Mouse (Mus musculus) embryonic facial prominence, embryonic 10.5 days (tissue): ENCODE data around the gene Faap20. TPM values are rescaled to one million over a fixed set of nuclear protein-coding genes. Genes with fewer than 3 reads are reported as not detected.
A peak's percentile ranks its signal among the peaks of the same experiment; 100 is the strongest.

ENCODE experiments used
- DNase-seq: peaks from one replicate; pipeline ENCODE4 v3.0.0-alpha.2; 2017; ENCODE audit warnings: low spot score
- H3K27ac ChIP-seq: fragments of 300-500 bp; sonication (generic); replicated peaks from 2 replicates; pipeline ENCODE4 v1.5.1; 2016; ENCODE audit warnings: mild to moderate bottlenecking
- H3K27me3 ChIP-seq: fragments of 300-500 bp; sonication (generic); replicated peaks from 2 replicates; pipeline ENCODE4 v1.6.1; 2016; ENCODE audit warnings: low read depth, mild to moderate bottlenecking; ENCODE audit not compliant: poor library complexity, severe bottlenecking
- H3K36me3 ChIP-seq: fragments of 300-500 bp; sonication (generic); replicated peaks from 2 replicates; pipeline ENCODE4 v1.6.1; 2016; ENCODE audit warnings: mild to moderate bottlenecking, moderate library complexity
- H3K4me1 ChIP-seq: fragments of 300-500 bp; sonication (generic); 2 replicates; pipeline ENCODE4 v1.6.1; 2016
- H3K4me3 ChIP-seq: fragments of 300-500 bp; sonication (generic); 2 replicates; pipeline ENCODE4 v1.5.1; 2016; ENCODE audit warnings: mild to moderate bottlenecking, moderate library complexity
- H3K9me3 ChIP-seq: fragments of 300-500 bp; sonication (generic); 2 replicates; pipeline ENCODE4 v1.6.1; 2016; ENCODE audit warnings: mild to moderate bottlenecking
- WGBS: fragments of 180-500 bp; shearing (Covaris S2); methylation state at CpG from one replicate; pipeline ENCODE4 v1.1.7; 2016; 5-methylcytosine and 5-hydroxymethylcytosine counted together
- polyA plus RNA-seq: library from polyadenylated mRNA; unstranded; fragments of >200 nt; fragmentation: Nextera tagmentation; extraction: Ambion mirVana; gene quantifications from 2 replicates; pipeline ENCODE4 v1.2.1, GENCODE M21; 2016

Faap20 gene
- polyA plus RNA-seq, 1 experiment from 2014 or later = 99.6 TPM

DNA sequence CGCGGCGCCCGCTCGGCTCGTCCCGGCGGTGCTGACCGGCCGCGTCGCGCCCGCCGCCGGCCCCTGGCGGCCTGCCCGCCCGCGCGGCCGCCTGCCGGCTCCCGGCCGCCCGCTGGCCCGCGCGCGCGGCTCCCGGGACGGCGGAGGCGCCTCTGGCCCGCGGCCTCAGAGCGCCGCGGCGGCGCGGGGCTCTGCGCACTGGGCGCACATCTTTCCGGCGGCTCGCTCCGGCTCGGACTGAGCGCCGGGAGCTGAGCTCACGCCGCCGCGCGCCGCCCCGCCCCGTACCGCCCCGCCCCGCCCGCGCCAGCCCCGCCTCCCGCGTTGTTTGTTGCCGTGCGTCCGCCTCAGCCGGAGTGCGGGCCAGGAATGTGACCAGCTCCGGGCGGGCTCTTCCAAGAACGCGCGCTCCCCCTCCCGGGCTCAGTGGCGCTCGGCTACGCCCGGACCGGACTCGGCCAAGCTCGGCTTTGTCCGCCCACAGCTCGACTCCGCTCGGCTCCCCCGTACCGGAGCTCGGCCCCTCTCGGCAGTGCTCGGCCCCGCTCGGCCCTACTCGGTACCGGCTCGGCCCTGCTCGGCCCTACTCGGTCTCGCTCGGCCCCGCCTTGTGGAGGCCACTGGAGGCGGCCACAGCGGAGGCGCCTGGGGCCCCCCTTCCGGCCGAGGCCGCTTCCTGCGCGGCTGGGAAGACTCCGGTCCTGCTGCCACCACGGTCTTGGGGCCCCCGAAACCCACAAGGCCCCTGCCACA is 26.6 kb upstream of the Faap20 start:
- DNase-seq = peak; percentile 100

DNA sequence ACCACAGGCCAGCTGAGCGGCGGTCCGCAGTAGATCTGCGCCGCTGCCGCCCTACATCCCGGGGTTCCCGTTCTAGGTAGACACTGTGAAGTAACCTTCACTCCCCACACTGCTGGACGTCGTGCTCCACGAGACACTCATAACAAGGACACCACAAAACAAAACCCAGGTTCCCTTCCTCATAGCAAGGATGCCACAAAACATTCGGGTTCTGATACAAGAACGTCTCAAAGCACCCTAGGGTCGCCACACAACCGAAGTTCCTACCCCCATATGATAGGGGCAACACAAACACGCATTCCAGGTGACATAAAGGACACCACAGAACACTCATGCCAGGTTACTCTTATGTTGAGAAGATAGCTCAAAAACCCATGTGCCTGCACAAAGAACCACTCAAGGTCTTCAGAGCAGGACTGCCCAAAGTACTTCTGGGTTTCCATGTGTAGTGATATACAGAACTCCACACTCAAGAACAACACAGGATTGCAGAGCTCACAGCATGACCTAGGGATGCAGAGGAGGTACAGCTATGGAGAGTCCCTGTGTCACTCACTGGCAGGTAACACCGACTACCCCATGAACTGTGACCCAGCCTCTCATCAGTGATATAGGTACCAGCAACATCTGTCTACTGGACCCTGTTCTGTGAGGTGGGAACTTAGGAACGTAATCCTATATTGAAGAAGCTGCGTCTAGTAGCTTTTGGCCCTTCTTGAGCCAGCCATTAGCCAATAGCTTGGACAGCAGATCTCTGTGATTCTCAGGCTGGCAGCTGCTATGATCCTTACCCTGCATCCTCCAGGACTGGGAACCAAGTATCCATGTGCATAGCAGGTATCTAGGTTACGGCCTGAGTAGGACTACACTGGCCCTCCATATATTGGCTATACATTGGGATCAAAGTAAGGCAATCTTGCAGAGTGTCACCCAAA is 25.7 kb upstream of the Faap20 start:
- Histone ChIP-seq H3K36me3 (0 out of 2 replicates have a peak, but pooled peaks cover 2% of the 10 kb centered on the region), H3K9me3 (no peaks in the 10 kb centered on the region), H3K27ac (peak overlapping the region; percentile 99), H3K4me3 (peak overlapping the region; percentile 91), H3K4me1 (peaks cover 45% of the 10 kb centered on the region), H3K27me3 (peaks cover 11% of the 10 kb centered on the region)
- DNase-seq = no peak
- WGBS = 36% methylated on average over 20 of the region's 20 CpGs

More for the DNA sequence above, 26.6 kb upstream of the Faap20 start:
- Histone ChIP-seq H3K27ac (peak overlapping the region; percentile 99), H3K9me3 (no peaks in the 10 kb centered on the region), H3K27me3 (peaks cover 11% of the 10 kb centered on the region), H3K36me3 (peaks cover 2% of the 10 kb centered on the region; the same call in 1 of the 2 replicates), H3K4me1 (peaks cover 53% of the 10 kb centered on the region), H3K4me3 (peak overlapping the region; percentile 91)
- 8% methylated on average over 116 of the region's 116 CpGs for WGBS

DNA sequence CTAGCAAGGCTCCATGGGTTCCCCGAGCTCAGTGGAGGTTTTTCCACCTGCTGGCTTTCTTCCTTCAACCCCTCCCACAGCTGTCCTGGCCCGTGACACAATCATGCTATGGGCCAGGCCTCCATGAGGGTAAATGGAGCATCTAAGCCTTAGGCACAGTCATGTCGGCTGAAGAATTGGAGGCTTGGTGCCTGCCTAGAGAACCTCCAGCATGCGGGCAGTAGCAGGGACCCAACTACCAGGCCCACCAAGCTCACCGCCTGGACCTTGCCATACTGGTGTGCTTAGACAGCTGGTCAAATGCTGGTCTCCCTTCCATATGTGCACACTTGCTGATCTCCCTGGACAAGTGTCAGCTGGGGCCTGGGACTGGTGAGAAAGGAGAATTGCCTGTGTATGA is 23.7 kb upstream of the Faap20 start:
- Histone ChIP-seq H3K4me3 (no peak overlapping the region), H3K4me1 (peaks cover 24% of the 10 kb centered on the region), H3K27ac (no peak overlapping the region), H3K36me3 (no peaks in the 10 kb centered on the region), H3K9me3 (no peaks in the 10 kb centered on the region), H3K27me3 (peaks cover 11% of the 10 kb centered on the region)
- DNase-seq = no peak
- WGBS = 79% methylated on average over 5 of the region's 5 CpGs

DNA sequence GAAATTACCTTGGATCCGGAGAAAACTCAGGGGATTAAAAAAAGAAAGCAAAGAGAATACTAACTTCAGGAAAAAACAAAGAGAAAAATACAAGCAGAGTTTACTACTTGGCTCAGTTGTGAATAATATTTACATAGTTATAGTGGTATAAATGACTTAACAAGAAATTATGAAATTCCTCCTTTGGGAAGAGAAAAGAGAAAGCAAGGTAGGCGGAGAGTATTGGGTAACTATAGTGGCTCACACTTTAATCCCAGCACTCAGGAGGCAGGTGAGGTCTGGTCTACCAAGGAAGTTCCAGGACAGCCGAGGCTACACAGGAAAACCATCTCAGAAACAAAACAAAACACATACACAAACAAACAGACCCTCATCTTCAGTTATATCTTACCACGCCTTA is 21.6 kb upstream of the Faap20 start:
- H3K27me3 ChIP-seq = peaks cover 11% of the 10 kb centered on the region
- H3K27ac ChIP-seq = no peak overlapping the region
- 85% methylated on average over 4 of the region's 4 CpGs for WGBS
- H3K4me1 ChIP-seq = peaks cover 21% of the 10 kb centered on the region
- no peak overlapping the region for H3K4me3 ChIP-seq
- no peak for DNase-seq
- no peaks in the 10 kb centered on the region for H3K9me3 ChIP-seq
- no peaks in the 10 kb centered on the region for H3K36me3 ChIP-seq

- WGBS = 78% methylated on average over 5 of the region's 5 CpGs
- no peaks in the 10 kb centered on the region for H3K9me3 ChIP-seq
- H3K36me3 ChIP-seq = no peaks in the 10 kb centered on the region
- H3K4me1 ChIP-seq = peaks cover 20% of the 10 kb centered on the region
- H3K27me3 ChIP-seq = peaks cover 11% of the 10 kb centered on the region
- no peak overlapping the region for H3K4me3 ChIP-seq
- H3K27ac ChIP-seq = no peak overlapping the region
- DNase-seq = no peak
Measured at GRCm38 (mm10) chr4:155228461-155228860, 21.1 kb upstream of the Faap20 start.

GRCm38 (mm10) chr4:155233878-155234277 is 15.7 kb upstream of the Faap20 start:
- DNase-seq = peak; percentile 65
- H3K27me3 ChIP-seq = no peaks in the 10 kb centered on the region
- H3K4me3 ChIP-seq = no peak overlapping the region
- H3K4me1 ChIP-seq = peaks cover 54% of the 10 kb centered on the region
- no peaks in the 10 kb centered on the region for H3K36me3 ChIP-seq
- H3K27ac ChIP-seq = peak overlapping the region; percentile 91
- WGBS = 39% methylated on average over 10 of the region's 10 CpGs
- no peaks in the 10 kb centered on the region for H3K9me3 ChIP-seq

GRCm38 (mm10) chr4:155234371-155235310 is 15.0 kb upstream of the Faap20 start:
- WGBS = 64% methylated on average over 8 of the region's 8 CpGs
- DNase-seq = no peak
- Histone ChIP-seq H3K4me1 (peaks cover 54% of the 10 kb centered on the region), H3K36me3 (no peaks in the 10 kb centered on the region), H3K27ac (peak overlapping the region; percentile 91), H3K9me3 (no peaks in the 10 kb centered on the region), H3K4me3 (peak overlapping the region; percentile 32; the same call in 1 of the 2 replicates), H3K27me3 (no peaks in the 10 kb centered on the region)

DNA sequence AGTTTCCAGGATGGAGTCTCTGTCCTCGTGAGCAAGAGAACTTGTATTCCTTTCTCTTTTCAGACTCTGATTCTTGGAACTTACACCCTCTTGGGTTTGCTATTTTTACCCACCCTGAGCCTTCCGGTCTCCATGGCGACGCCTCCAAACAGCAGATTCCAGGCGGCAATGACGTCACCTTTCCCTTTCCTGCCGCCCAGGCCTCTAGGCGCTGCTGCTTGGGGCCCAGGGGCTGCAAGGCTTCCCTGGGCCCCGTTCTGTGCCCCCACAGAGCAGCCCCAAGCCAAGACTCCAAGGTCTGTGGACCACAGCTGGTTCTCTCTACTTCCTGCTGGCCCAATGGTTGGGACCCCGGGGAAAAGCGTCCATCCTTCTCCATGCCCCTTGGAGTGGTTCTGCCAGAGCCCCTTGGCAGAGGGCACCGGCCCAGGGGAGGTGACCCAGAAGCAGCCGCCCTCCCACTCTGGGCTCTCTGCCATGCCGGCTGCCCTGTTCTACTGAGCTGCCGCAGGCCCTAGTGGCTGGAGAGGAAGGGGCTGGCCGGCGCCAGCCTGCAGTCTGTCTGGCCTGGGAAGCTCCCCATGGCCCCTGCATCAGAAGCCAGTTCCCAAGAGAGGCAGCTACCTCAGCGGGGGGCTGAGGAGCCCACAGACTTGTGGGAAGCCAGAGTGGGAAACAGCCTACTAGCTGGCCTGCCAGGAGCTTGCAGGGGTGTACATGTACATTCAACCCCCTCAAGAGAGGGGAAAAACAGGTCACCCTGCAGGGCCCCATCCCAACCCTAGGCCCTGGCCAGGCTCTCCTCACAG is 14.1 kb upstream of the Faap20 start:
- DNase-seq = peak; percentile 87
- Histone ChIP-seq H3K4me3 (peak overlapping the region; percentile 32), H3K27me3 (no peaks in the 10 kb centered on the region), H3K27ac (peak overlapping the region; percentile 91), H3K9me3 (no peaks in the 10 kb centered on the region), H3K36me3 (no peaks in the 10 kb centered on the region), H3K4me1 (peaks cover 54% of the 10 kb centered on the region)
- WGBS = 20% methylated on average over 18 of the region's 18 CpGs

- Histone ChIP-seq H3K9me3 (no peaks in the 10 kb centered on the region), H3K4me3 (no peak overlapping the region), H3K27ac (peak overlapping the region; percentile 91), H3K27me3 (no peaks in the 10 kb centered on the region), H3K4me1 (peaks cover 47% of the 10 kb centered on the region), H3K36me3 (no peaks in the 10 kb centered on the region)
- no peak for DNase-seq
- WGBS = 77% methylated on average over 12 of the region's 12 CpGs
Measured at GRCm38 (mm10) chr4:155236737-155237385, 12.7 kb upstream of the Faap20 start.

- Histone ChIP-seq H3K4me1 (peaks cover 42% of the 10 kb centered on the region), H3K27me3 (no peaks in the 10 kb centered on the region), H3K36me3 (no peaks in the 10 kb centered on the region), H3K4me3 (no peak overlapping the region), H3K9me3 (no peaks in the 10 kb centered on the region), H3K27ac (0 out of 2 replicates have a peak overlapping the region, but pooled peaks have one; percentile 1)
- DNase-seq = no peak
- 84% methylated on average over 5 of the region's 5 CpGs for WGBS
Measured at GRCm38 (mm10) chr4:155238276-155238675, 11.3 kb upstream of the Faap20 start.

DNA sequence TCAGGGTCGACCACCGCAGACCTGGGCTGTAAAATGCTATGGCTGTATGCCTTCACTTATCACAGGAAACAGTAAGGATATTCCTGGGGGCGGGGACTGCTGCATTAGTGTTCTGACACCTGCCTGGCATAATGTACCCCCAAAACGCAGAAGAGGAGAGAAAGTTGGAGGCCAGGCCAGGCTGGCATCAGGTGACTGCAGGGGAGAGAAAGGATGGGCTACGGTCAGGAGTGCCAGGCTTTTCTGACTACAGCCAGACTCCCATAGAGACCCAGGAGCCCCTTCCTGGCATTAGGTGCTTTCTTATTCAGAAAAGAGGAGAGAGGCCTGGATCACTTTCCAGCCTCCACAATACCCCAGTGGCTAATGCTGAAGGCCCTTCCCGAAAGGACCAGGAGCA is 10.1 kb upstream of the Faap20 start:
- H3K4me3 ChIP-seq = no peak overlapping the region
- no peaks in the 10 kb centered on the region for H3K27me3 ChIP-seq
- DNase-seq = no peak
- no peaks in the 10 kb centered on the region for H3K9me3 ChIP-seq
- H3K4me1 ChIP-seq = peaks cover 30% of the 10 kb centered on the region
- H3K27ac ChIP-seq = no peak overlapping the region
- H3K36me3 ChIP-seq = no peaks in the 10 kb centered on the region
- WGBS = 63% methylated on average over 6 of the region's 6 CpGs
